Mouse (Mus musculus) ES-Bruce4 (cell line): Measurements from ENCODE around the gene Gfi1. TPM values are rescaled to one million over a fixed set of nuclear protein-coding genes. Genes with fewer than 3 reads are reported as not detected.

Experiments used
- H3K27ac ChIP-seq: 2 replicates; pipeline ENCODE4 v1.5.1; 2012; ENCODE audit warnings: low read length, inconsistent platforms; ENCODE audit not compliant: insufficient read depth
- H3K27me3 ChIP-seq: 2 replicates; pipeline ENCODE4 v1.6.1; 2012; ENCODE audit warnings: mild to moderate bottlenecking, low read length, inconsistent platforms; ENCODE audit not compliant: control insufficient read depth, poor library complexity, insufficient read depth, severe bottlenecking
- H3K36me3 ChIP-seq: 2 replicates; pipeline ENCODE4 v1.6.1; 2012; ENCODE audit warnings: inconsistent platforms, mild to moderate bottlenecking, low read length, moderate library complexity; ENCODE audit not compliant: control insufficient read depth, poor library complexity, insufficient read depth, severe bottlenecking
- H3K4me1 ChIP-seq: one replicate; pipeline ENCODE4 v1.8.1; 2011; ENCODE audit warnings: low read length; ENCODE audit not compliant: control insufficient read depth, insufficient read depth
- H3K4me3 ChIP-seq: 2 replicates; pipeline ENCODE4 v1.5.1; 2011; ENCODE audit warnings: low read depth, mild to moderate bottlenecking, low read length
- H3K9ac ChIP-seq: 2 replicates; pipeline ENCODE4 v1.6.1; 2012; ENCODE audit warnings: low read depth, mild to moderate bottlenecking, inconsistent platforms; ENCODE audit not compliant: poor library complexity, severe bottlenecking
- H3K9me3 ChIP-seq: replicated peaks from 2 replicates; pipeline ENCODE4 v1.6.1; 2012; ENCODE audit warnings: mild to moderate bottlenecking, low read length, inconsistent platforms; ENCODE audit not compliant: control insufficient read depth, poor library complexity, insufficient read depth, severe bottlenecking
- CTCF ChIP-seq: IDR thresholded peaks from one replicate; pipeline ENCODE4 v1.8.1; 2011; ENCODE audit warnings: low read depth, low read length
- EP300 ChIP-seq: IDR thresholded peaks from 2 replicates; pipeline ENCODE4 v1.6.1; 2011; ENCODE audit warnings: low read depth, low read length; ENCODE audit not compliant: insufficient read depth
- POLR2A ChIP-seq: IDR thresholded peaks from one replicate; pipeline ENCODE4 v1.8.1; 2011; ENCODE audit warnings: low read length; ENCODE audit not compliant: insufficient read depth
- polyA plus RNA-seq: library from polyadenylated mRNA; stranded (reverse); fragments of >200 nt; gene quantifications from 2 replicates; pipeline ENCODE4 v1.2.4, GENCODE M21; 2011; ENCODE audit warnings: low read depth; ENCODE audit not compliant: missing spikeins, insufficient read depth, insufficient read length

Gene Gfi1
- polyA plus RNA-seq, 1 experiment: not detected

DNA sequence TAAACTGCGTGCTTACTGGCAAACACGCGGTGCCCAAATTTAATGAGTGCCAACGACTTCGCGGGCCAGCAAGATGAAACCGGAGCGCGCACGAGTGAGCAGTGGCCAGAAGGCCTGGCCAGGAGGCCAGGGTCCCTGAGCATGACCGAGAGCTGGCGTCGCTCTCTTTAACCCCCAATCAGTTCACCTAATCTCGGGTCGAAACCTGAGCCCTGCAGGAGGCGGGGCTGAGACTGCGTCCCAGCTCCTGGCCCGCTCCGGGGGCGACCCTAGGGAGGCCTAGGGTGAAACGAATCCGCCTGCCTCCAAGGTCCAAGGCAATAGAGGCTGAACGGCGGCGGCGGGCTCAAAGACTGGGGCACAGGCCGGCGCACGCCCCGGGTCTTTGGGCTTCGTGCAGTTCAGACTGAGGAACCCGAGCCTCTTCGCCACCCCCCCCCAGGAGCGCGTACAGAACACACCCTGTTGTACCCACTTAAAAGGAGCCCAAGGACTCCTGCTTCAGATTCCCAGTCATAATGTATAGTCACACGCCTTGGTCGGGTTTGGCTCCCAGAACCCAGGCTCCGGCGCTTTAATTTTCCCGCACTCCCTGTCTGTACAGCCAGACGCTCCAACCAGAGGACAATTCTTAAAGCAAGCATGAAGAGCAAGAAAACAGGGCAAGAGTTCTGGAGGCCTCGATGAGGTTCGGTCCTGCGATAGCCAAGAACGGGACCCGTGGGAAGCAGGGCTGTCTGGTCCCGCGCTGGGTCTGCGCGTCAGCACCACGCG is 988 bp downstream of the Gfi1 start:
- no peaks in the 10 kb centered on the region for H3K4me1 ChIP-seq
- H3K27me3 ChIP-seq: peaks cover 23% of the 10 kb centered on the region
- H3K9me3 ChIP-seq: no peaks in the 10 kb centered on the region
- peak overlapping the region; percentile 20 for H3K4me3 ChIP-seq
- no peak for TF ChIP-seq EP300
- no peak for TF ChIP-seq POLR2A
- no peak for TF ChIP-seq CTCF
- no peak overlapping the region for H3K27ac ChIP-seq
- H3K9ac ChIP-seq: no peak overlapping the region
- H3K36me3 ChIP-seq: no peaks in the 10 kb centered on the region

DNA sequence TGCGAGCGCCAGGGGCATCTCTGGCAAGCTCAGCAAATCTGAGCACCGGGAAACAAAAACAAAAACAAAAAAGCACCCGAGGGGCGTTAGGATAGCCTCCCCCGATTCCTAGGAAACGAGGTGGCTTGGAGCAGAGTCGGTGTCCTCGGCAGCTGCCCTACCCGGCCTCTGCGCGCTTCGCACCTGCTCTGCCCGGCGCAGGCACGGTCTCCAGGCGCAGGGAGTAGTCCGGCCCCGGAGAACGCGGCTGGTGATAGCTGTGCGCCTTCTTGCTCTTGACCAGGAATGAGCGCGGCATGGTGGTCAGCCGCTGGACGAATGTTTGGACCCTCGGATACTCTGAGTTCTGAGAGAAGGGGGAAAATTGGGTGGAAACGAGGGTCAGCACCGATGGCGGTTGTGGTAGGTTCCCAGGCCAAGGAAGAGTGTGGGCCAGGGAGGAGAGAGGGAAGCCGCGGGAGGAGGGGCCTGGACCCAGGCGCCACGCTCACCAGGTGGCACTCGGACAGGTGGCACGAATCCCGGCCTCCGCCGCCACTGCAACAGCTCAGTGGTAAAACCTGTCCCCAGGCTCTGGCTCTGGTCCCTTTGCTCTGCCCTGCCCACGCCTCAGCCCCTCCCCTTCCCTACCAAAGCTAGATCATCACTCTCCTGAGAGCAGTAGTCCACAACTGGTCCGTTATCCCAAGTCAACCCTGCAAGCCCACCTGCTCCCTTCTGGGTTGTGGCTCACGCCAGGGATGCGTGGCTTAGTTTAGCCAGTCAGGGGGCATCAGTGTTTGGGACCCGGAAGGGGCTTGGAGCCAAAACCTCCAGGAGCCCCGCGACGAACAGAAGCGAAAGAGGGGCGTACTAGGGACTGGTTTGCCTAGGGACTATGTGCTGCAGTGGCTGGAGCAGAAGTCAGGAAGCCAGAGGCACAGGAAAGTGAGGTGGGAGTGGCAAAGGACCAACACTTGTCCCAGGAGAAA is 2.0 kb downstream of the Gfi1 start:
- Histone ChIP-seq H3K36me3 (no peaks in the 10 kb centered on the region), H3K4me3 (peak overlapping the region; percentile 21), H3K9ac (no peak overlapping the region), H3K4me1 (no peaks in the 10 kb centered on the region), H3K27me3 (peaks cover 25% of the 10 kb centered on the region), H3K27ac (no peak overlapping the region), H3K9me3 (no peaks in the 10 kb centered on the region)
- TF ChIP-seq EP300: no peak
- no peak for TF ChIP-seq POLR2A
- no peak for TF ChIP-seq CTCF

DNA sequence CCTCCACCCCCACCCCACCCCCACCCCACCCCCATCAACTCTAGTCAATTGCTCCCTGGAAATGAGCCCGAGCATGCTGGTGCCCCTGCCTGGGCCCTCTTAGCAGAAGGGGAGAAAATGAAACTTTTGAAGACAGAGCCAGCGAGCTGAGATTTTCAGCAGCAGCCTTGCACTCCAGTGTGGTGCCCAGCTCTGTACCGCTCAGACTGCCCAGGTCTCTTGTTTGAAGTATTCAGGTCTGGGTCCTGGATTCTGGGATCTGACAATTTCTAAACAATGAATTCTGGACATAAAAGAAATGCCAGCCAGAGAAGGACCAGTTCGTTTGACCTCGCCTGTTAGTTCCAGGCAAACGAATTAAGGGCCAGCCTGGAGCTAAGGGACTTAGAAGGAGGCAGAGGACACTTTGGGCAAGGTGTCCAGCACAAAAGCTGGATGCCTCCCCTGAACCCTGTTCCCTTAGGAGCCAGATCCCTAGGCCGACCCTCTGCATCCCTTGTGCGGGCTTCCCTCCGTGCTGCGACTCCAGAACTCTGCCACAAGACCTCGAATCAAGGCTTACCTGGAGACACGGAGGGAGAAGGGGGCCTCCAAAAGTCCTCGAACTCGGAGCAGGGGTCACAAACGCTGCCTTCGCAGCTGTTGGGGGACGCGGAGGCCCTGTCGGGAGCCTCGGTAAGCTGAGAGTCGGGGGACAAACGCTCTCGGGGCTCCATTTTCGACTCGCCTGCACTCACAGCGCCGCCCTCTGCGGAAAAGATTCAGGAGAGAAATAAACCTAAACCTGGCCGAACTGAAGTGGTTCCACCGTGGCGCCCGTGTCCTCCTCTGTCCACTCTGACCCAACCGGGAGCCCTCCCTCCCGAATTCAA is 2.9 kb downstream of the Gfi1 start:
- no peak overlapping the region for H3K27ac ChIP-seq
- no peak overlapping the region for H3K9ac ChIP-seq
- no peaks in the 10 kb centered on the region for H3K36me3 ChIP-seq
- H3K4me3 ChIP-seq: no peak overlapping the region
- TF ChIP-seq CTCF (no peak), EP300 (no peak), POLR2A (no peak)
- H3K4me1 ChIP-seq: no peaks in the 10 kb centered on the region
- H3K9me3 ChIP-seq: no peaks in the 10 kb centered on the region
- peaks cover 25% of the 10 kb centered on the region for H3K27me3 ChIP-seq

DNA sequence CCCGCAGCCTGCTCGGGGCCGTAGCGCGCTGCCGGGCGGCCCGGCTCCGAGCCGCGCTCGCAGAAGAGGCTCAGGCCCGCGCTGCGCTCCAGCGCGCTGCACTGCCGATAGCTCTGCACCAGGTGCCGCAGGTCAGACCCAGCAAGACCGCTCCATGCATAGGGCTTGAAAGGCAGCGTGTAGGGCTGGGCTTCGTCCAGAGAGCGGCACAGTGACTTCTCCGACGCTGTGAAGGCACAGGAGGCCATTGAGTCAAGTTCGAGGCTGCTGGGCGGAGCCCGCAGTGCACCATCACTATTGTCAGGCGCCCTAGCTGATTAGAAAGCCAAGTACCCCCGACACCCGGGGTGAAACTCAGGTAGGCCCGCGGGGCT is 4.2 kb downstream of the Gfi1 start:
- Histone ChIP-seq H3K27me3 (peaks cover 25% of the 10 kb centered on the region), H3K27ac (no peak overlapping the region), H3K9me3 (no peaks in the 10 kb centered on the region), H3K36me3 (no peaks in the 10 kb centered on the region), H3K4me1 (no peaks in the 10 kb centered on the region), H3K9ac (no peak overlapping the region), H3K4me3 (peak overlapping the region; percentile 40)
- TF ChIP-seq POLR2A: no peak
- no peak for TF ChIP-seq EP300
- TF ChIP-seq CTCF: no peak

DNA sequence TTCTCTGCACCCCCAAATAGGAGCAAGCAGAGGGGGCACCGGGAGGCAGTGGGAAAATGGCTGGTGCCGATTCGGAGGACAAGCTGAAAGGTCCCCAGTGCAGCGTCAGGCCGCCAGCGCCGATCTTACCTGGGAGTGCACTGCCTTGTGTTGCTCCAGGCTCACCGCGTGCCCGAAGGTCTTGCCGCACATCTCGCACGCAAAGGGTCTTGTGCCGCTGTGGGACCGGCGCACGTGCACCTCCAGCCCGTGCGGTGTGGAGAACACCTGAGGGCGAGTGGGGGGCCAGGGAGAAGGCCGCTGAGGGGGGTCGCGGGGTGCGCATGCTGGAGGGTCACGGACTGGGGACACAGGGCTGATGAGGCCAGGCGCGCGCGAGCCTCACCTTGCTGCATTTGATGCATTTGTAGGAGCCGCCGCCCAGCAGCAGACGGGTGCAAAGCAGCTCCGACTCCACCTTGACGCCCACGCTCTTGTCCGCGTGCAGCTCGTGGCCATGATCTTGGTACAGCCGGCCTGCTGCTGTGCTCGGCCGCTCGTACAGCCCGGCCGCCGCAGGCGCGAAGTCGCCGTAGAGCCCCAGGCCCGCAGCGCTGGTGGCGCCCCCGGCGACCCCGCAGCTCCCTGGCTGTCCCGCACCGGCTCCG is 4.7 kb downstream of the Gfi1 start:
- Histone ChIP-seq H3K4me1 (no peaks in the 10 kb centered on the region), H3K9ac (no peak overlapping the region), H3K4me3 (peak overlapping the region; percentile 40), H3K27ac (no peak overlapping the region), H3K27me3 (peaks cover 21% of the 10 kb centered on the region), H3K36me3 (no peaks in the 10 kb centered on the region), H3K9me3 (no peaks in the 10 kb centered on the region)
- TF ChIP-seq EP300: no peak
- TF ChIP-seq CTCF: no peak
- no peak for TF ChIP-seq POLR2A
